Mouse (Mus musculus): ENCODE results near the gene Slc10a6.

Gene Slc10a6

GRCm38 (mm10) chr5:103617191-103617590 is 12.0 kb downstream of the Slc10a6 start:
- no peak for DNase-seq (ENCODE audit: low spot score)

- no peak for DNase-seq (ENCODE audit: low spot score)
Measured at GRCm38 (mm10) chr5:103614356-103614755, 14.8 kb downstream of the Slc10a6 start.

- no peak for DNase-seq (ENCODE audit: low spot score)
Measured at GRCm38 (mm10) chr5:103612316-103612715, 16.9 kb downstream of the Slc10a6 start.

GRCm38 (mm10) chr5:103610856-103611472 is 18.2 kb downstream of the Slc10a6 start:
- no peak for DNase-seq (ENCODE audit: low spot score)

GRCm38 (mm10) chr5:103610148-103610547 is 19.1 kb downstream of the Slc10a6 start:
- no peak for DNase-seq (ENCODE audit: low spot score)

GRCm38 (mm10) chr5:103605707-103606106 is 23.5 kb downstream of the Slc10a6 start:
- no peak for DNase-seq (ENCODE audit: low spot score)

GRCm38 (mm10) chr5:103603115-103603893 is 25.9 kb downstream of the Slc10a6 start:
- DNase-seq (ENCODE audit: low spot score), result no peak

GRCm38 (mm10) chr5:103598881-103599280 is 30.3 kb downstream of the Slc10a6 start:
- no peak for DNase-seq (ENCODE audit: low spot score)

- no peak for DNase-seq (ENCODE audit: low spot score)
Measured at GRCm38 (mm10) chr5:103598264-103598663, 30.9 kb downstream of the Slc10a6 start.

GRCm38 (mm10) chr5:103597604-103598003 is 31.6 kb downstream of the Slc10a6 start:
- no peak for DNase-seq (ENCODE audit: low spot score)

GRCm38 (mm10) chr5:103596467-103597146 is 32.6 kb downstream of the Slc10a6 start:
- DNase-seq (ENCODE audit: low spot score), result no peak

GRCm38 (mm10) chr5:103595394-103596226 is 33.6 kb downstream of the Slc10a6 start:
- DNase-seq (ENCODE audit: low spot score), result no peak

GRCm38 (mm10) chr5:103593575-103593974 is 35.6 kb downstream of the Slc10a6 start:
- no peak for DNase-seq (ENCODE audit: low spot score)

- no peak for DNase-seq (ENCODE audit: low spot score)
Measured at GRCm38 (mm10) chr5:103592706-103593105, 36.5 kb downstream of the Slc10a6 start.

GRCm38 (mm10) chr5:103591846-103592245 is 37.4 kb downstream of the Slc10a6 start:
- no peak for DNase-seq (ENCODE audit: low spot score)

- DNase-seq (ENCODE audit: low spot score), result peak; percentile 55
Measured at GRCm38 (mm10) chr5:103587219-103587618, 42.0 kb downstream of the Slc10a6 start.

- no peak for DNase-seq (ENCODE audit: low spot score)
Measured at GRCm38 (mm10) chr5:103579680-103580420, 49.4 kb downstream of the Slc10a6 start.

GRCm38 (mm10) chr5:103569446-103569845 is 59.8 kb downstream of the Slc10a6 start:
- DNase-seq (ENCODE audit: low spot score), result no peak

- DNase-seq (ENCODE audit: low spot score), result no peak
Measured at GRCm38 (mm10) chr5:103568034-103568433, 61.2 kb downstream of the Slc10a6 start.

- DNase-seq (ENCODE audit: low spot score), result no peak
Measured at GRCm38 (mm10) chr5:103560546-103560945, 68.7 kb downstream of the Slc10a6 start.
